Mouse (Mus musculus) lung, postnatal 36 days (tissue): ENCODE results near the gene Gm4884.
"Not testable (repeated sequence)": the region's sequence is repeated elsewhere in the genome, so short reads cannot be mapped to it uniquely, and the experiment has no call there.

Experiments used
- DNase-seq: peaks from one replicate; pipeline ENCODE4 v3.0.0; 2022; ENCODE audit warnings: mixed read lengths

Gene Gm4884

DNA sequence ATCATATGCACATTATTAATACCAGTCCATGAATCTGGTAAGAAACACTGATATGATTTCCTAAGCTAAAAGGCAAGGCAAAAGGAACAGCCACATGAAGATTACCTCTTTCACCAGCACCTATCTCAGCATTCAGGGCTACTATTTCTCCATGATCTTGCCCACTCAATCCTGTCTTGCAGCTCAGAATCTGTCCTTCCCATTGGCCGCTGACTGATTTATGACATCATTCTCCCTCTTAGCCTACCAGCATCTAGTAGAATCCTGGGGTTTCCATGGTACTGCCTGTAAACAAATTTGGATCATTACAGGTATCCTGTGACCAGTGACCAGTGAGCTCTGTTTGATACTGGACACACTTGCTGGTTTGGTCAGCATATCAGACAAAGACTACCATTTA is at the start of gene Gm4884:
Gene Gm4884, plus strand, starts transcription at position 301 of the 400 bp plus-strand sequence.
- DNase-seq, result not testable (repeated sequence)

DNA sequence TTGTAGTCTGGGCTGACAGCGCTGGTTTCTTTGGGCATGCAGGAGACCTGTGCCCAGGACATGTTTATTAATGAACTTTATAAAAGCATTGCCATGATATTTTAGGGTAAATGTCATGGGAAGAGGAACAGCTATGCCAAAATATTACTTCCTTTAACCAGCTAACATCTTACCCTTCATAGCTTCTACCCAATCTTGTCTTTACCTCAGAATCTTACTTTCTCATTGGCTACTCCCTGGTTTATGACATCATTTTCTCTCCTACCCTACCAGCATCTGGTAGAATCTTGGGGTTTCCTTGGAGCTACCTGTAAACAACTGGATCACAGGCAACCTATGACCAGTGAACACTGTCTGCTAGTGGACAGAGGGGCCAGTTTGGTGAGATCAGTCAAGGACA is 45.3 kb upstream of the Gm4884 start, which contains the start of gene 4930433I11Rik:
Gene 4930433I11Rik, plus strand, starts transcription at position 301 of the 400 bp plus-strand sequence.
- no peak for DNase-seq

DNA sequence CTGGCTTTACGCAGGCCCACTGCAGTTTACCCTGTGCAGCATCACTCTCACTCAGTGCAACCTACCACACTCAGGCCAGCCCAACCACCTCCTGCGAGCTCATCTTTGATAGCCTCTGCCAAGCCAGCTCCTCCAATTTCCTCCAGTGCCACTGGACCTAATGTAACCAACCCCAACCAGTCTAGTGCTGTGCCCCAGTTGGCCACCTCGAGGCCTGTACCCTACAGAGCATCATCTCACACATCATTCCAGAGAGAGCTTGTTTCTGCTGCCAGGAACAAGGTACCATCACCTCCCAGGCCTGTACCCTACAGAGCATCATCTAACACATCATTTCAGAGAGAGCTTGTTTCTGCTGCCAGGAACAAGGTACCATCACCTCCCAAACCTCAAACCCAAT is 11.5 kb downstream of the Gm4884 start:
- not testable (repeated sequence) for DNase-seq
